Mouse (Mus musculus): Measurements from ENCODE around the gene Ier2. TPM values are rescaled to one million over a fixed set of nuclear protein-coding genes. Genes with fewer than 3 reads are reported as not detected.
A peak's percentile ranks its signal among the peaks of the same experiment; 100 is the strongest.

Gene Ier2
- polyA plus RNA-seq, 1 experiment from 2014 or later = 29.3 TPM

- H3K36me3 ChIP-seq (ENCODE audit: control insufficient read depth, insufficient read depth, low read length) = no peaks in the 10 kb centered on the region
- ATAC-seq (no peak), DNase-seq (ENCODE audit: low spot score) (no peak)
- no peak overlapping the region for H3K27ac ChIP-seq (ENCODE audit: low read depth, low read length)
- H3K4me2 ChIP-seq (ENCODE audit: low read length) = no peak overlapping the region
- H3K4me3 ChIP-seq (ENCODE audit: low read depth, low read length) = no peak overlapping the region
- H3K4me1 ChIP-seq (ENCODE audit: control insufficient read depth, insufficient read depth, low read length) = peaks cover 20% of the 10 kb centered on the region
- H3K9ac ChIP-seq (ENCODE audit: low read length) = no peak overlapping the region
- no peaks in the 10 kb centered on the region for H3K9me3 ChIP-seq (replicated peaks; ENCODE audit: control insufficient read depth, low read length)
- 40% methylated on average over 4 of the region's 4 CpGs for WGBS
- no peaks in the 10 kb centered on the region for H3K27me3 ChIP-seq (replicated peaks; ENCODE audit: control insufficient read depth, insufficient read depth, low read length)
Measured at GRCm38 (mm10) chr8:84654597-84654996, 8.1 kb downstream of the Ier2 start.

- Histone ChIP-seq H3K9me3 (replicated peaks; ENCODE audit: control insufficient read depth, low read length) (no peaks in the 10 kb centered on the region), H3K27me3 (replicated peaks; ENCODE audit: control insufficient read depth, insufficient read depth, low read length) (no peaks in the 10 kb centered on the region), H3K27ac (ENCODE audit: low read depth, low read length) (no peak overlapping the region), H3K4me3 (ENCODE audit: low read depth, low read length) (no peak overlapping the region), H3K9ac (ENCODE audit: low read length) (no peak overlapping the region), H3K4me1 (ENCODE audit: control insufficient read depth, insufficient read depth, low read length) (peaks cover 20% of the 10 kb centered on the region), H3K4me2 (ENCODE audit: low read length) (no peak overlapping the region), H3K36me3 (ENCODE audit: control insufficient read depth, insufficient read depth, low read length) (no peaks in the 10 kb centered on the region)
- no peak for DNase-seq (ENCODE audit: low spot score)
- WGBS = 73% methylated on average over 9 of the region's 9 CpGs
- no peak for ATAC-seq
Measured at GRCm38 (mm10) chr8:84653092-84653631, 9.5 kb downstream of the Ier2 start.

DNA sequence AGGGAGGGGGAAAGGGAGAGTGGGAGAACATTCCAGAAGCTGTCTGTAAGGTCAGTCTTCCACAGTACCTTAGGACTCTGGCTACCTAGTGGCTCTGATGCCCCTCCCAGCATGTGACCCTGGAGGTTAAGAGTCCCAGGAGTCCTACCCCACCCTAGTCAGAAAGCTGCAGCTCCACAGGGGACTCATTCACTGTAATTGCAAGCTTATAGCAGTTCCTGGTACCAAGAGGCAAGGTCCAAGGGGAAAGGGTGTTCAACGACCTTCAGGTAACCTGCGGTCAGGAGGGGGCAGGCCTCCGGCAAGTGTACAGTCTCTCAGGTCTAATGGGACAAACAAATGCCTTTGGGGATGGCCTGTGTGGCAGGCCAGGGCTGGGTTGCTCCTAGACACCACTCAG lies 12.4 kb downstream of the Ier2 start:
- H3K9ac ChIP-seq (ENCODE audit: low read length) = no peak overlapping the region
- WGBS = 42% methylated on average over 3 of the region's 3 CpGs

GRCm38 (mm10) chr8:84647461-84647901 lies 15.2 kb downstream of the Ier2 start:
- no peaks in the 10 kb centered on the region for H3K4me1 ChIP-seq (ENCODE audit: control insufficient read depth, insufficient read depth, low read length)
- 1% methylated on average over 14 of the region's 14 CpGs for WGBS
- no peaks in the 10 kb centered on the region for H3K9me3 ChIP-seq (replicated peaks; ENCODE audit: control insufficient read depth, low read length)
- H3K9ac ChIP-seq (ENCODE audit: low read length) = peak overlapping the region; percentile 3; the same call in 1 of the 2 replicates
- DNase-seq (ENCODE audit: low spot score) (peak; percentile 68), ATAC-seq (peak; percentile 73)
- H3K27ac ChIP-seq (ENCODE audit: low read depth, low read length) = peak overlapping the region; percentile 17; the same call in 1 of the 2 replicates
- no peaks in the 10 kb centered on the region for H3K36me3 ChIP-seq (ENCODE audit: control insufficient read depth, insufficient read depth, low read length)
- peak overlapping the region; percentile 33 for H3K4me2 ChIP-seq (ENCODE audit: low read length)
- H3K27me3 ChIP-seq (replicated peaks; ENCODE audit: control insufficient read depth, insufficient read depth, low read length) = no peaks in the 10 kb centered on the region
- peak overlapping the region; percentile 0; the same call in 1 of the 2 replicates for H3K4me3 ChIP-seq (ENCODE audit: low read depth, low read length)

More for the DNA sequence above, 12.4 kb downstream of the Ier2 start:
- DNase-seq (ENCODE audit: low spot score) (no peak), ATAC-seq (no peak)
- no peaks in the 10 kb centered on the region for H3K9me3 ChIP-seq (replicated peaks; ENCODE audit: control insufficient read depth, low read length)
- H3K27ac ChIP-seq (ENCODE audit: low read depth, low read length) = no peak overlapping the region
- H3K4me2 ChIP-seq (ENCODE audit: low read length) = no peak overlapping the region
- H3K27me3 ChIP-seq (replicated peaks; ENCODE audit: control insufficient read depth, insufficient read depth, low read length) = no peaks in the 10 kb centered on the region
- no peaks in the 10 kb centered on the region for H3K36me3 ChIP-seq (ENCODE audit: control insufficient read depth, insufficient read depth, low read length)
- no peak overlapping the region for H3K4me3 ChIP-seq (ENCODE audit: low read depth, low read length)
- peaks cover 2% of the 10 kb centered on the region; the same call in 1 of the 2 replicates for H3K4me1 ChIP-seq (ENCODE audit: control insufficient read depth, insufficient read depth, low read length)

- ATAC-seq = no peak
- no peaks in the 10 kb centered on the region for H3K4me1 ChIP-seq (ENCODE audit: control insufficient read depth, insufficient read depth, low read length)
- DNase-seq (ENCODE audit: low spot score) = peak; percentile 27
- WGBS = 54% methylated on average over 6 of the region's 6 CpGs
- H3K9me3 ChIP-seq (replicated peaks; ENCODE audit: control insufficient read depth, low read length) = no peaks in the 10 kb centered on the region
- no peaks in the 10 kb centered on the region for H3K27me3 ChIP-seq (replicated peaks; ENCODE audit: control insufficient read depth, insufficient read depth, low read length)
- peak overlapping the region; percentile 33 for H3K4me2 ChIP-seq (ENCODE audit: low read length)
- no peaks in the 10 kb centered on the region for H3K36me3 ChIP-seq (ENCODE audit: control insufficient read depth, insufficient read depth, low read length)
- no peak overlapping the region for H3K9ac ChIP-seq (ENCODE audit: low read length)
- H3K4me3 ChIP-seq (ENCODE audit: low read depth, low read length) = no peak overlapping the region
- H3K27ac ChIP-seq (ENCODE audit: low read depth, low read length) = no peak overlapping the region
Measured at GRCm38 (mm10) chr8:84646800-84647199, 15.9 kb downstream of the Ier2 start.

- DNase-seq (ENCODE audit: low spot score) = no peak
- no peaks in the 10 kb centered on the region for H3K27me3 ChIP-seq (replicated peaks; ENCODE audit: control insufficient read depth, insufficient read depth, low read length)
- no peak overlapping the region for H3K9ac ChIP-seq (ENCODE audit: low read length)
- H3K4me3 ChIP-seq (ENCODE audit: low read depth, low read length) = no peak overlapping the region
- no peak overlapping the region for H3K4me2 ChIP-seq (ENCODE audit: low read length)
- H3K9me3 ChIP-seq (replicated peaks; ENCODE audit: control insufficient read depth, low read length) = no peaks in the 10 kb centered on the region
- ATAC-seq = no peak
- 82% methylated on average over 5 of the region's 5 CpGs for WGBS
- H3K36me3 ChIP-seq (ENCODE audit: control insufficient read depth, insufficient read depth, low read length) = no peaks in the 10 kb centered on the region
- H3K27ac ChIP-seq (ENCODE audit: low read depth, low read length) = no peak overlapping the region
- H3K4me1 ChIP-seq (ENCODE audit: control insufficient read depth, insufficient read depth, low read length) = peaks cover 4% of the 10 kb centered on the region
Measured at GRCm38 (mm10) chr8:84643019-84643418, 19.6 kb downstream of the Ier2 start.

DNA sequence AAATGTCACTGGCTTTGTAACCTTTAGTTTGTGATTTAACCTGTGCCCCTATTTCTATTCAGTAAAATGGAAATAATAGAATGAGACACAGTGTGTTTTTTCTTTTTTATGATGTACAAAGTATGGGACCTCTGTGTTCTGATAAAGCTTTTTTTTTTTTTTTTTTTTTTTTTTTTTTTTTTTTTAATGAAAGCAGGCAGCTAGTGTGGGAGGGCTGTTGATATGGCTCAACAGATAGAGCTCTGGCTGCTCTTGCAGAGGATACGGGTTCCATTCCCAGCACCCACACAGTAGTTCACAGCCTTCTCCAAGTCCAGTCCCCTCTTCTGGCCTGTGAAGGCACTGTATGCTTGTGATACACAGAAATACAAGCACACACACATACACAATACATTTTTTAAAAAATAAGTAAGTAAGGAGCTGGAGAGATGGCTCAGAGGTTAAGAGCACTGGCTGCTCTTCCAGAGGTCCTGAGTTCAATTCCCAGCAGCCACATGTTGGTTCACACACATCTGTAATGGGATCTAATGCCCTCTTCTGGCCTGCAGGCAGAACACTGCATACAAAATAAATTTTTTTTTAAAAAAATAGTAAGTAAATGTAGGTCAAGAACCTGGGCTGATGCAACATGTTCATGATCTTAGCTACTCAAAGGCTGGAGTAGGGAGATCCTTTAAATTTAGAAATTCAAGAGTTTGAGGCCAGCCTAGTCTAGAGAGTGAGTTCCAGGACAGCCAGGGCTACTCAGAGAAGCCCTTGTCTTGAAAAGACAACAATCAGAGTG lies 20.9 kb downstream of the Ier2 start:
- 94% methylated on average over 1 of the region's 1 CpGs for WGBS
- DNase-seq (ENCODE audit: low spot score) (no peak), ATAC-seq (no peak)
- H3K27me3 ChIP-seq (replicated peaks; ENCODE audit: control insufficient read depth, insufficient read depth, low read length) = no peaks in the 10 kb centered on the region
- H3K36me3 ChIP-seq (ENCODE audit: control insufficient read depth, insufficient read depth, low read length) = no peaks in the 10 kb centered on the region
- H3K9ac ChIP-seq (ENCODE audit: low read length) = no peak overlapping the region
- no peak overlapping the region for H3K4me2 ChIP-seq (ENCODE audit: low read length)
- H3K9me3 ChIP-seq (replicated peaks; ENCODE audit: control insufficient read depth, low read length) = no peaks in the 10 kb centered on the region
- H3K27ac ChIP-seq (ENCODE audit: low read depth, low read length) = no peak overlapping the region
- H3K4me3 ChIP-seq (ENCODE audit: low read depth, low read length) = no peak overlapping the region
- H3K4me1 ChIP-seq (ENCODE audit: control insufficient read depth, insufficient read depth, low read length) = peaks cover 5% of the 10 kb centered on the region

DNA sequence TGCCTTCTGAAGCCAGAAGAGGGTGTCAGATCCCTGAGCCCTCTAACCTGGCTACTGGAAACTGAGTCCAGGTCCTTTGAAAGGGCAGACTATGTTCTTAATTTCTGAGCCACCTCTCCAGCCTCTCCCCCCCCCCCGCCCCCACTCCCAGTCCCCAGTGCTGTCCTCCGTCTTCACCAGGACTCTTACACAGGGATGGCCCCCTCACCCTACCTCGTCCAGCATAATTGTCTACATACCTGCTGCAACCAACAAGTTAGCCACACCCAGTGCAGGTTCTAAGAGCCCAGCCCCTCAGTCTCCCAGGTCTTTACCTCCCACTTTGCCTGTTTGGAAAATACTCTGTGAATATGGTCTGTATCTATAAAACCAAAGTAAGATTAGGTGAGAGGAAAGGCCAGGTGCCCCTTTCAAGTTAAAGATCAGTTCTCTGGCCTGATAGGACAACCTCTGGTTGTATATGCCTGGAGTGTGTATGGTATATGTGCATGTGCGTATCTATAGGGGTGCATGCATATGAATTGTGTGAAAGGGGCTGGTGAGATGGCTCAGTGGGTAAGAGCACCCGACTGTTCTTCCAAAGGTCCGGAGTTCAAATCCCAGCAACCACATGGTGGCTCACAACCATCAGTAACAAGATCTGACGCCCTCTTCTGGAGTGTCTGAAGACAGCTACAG lies 21.9 kb downstream of the Ier2 start:
- DNase-seq (ENCODE audit: low spot score) (no peak), ATAC-seq (no peak)
- Histone ChIP-seq H3K9me3 (replicated peaks; ENCODE audit: control insufficient read depth, low read length) (no peaks in the 10 kb centered on the region), H3K36me3 (ENCODE audit: control insufficient read depth, insufficient read depth, low read length) (no peaks in the 10 kb centered on the region), H3K4me1 (ENCODE audit: control insufficient read depth, insufficient read depth, low read length) (peaks cover 5% of the 10 kb centered on the region), H3K4me2 (ENCODE audit: low read length) (no peak overlapping the region), H3K4me3 (ENCODE audit: low read depth, low read length) (no peak overlapping the region), H3K27me3 (replicated peaks; ENCODE audit: control insufficient read depth, insufficient read depth, low read length) (no peaks in the 10 kb centered on the region), H3K27ac (ENCODE audit: low read depth, low read length) (no peak overlapping the region), H3K9ac (ENCODE audit: low read length) (no peak overlapping the region)
- 78% methylated on average over 7 of the region's 7 CpGs for WGBS

All from forebrain, embryonic 14.5 days (tissue).